Mouse (Mus musculus) brain, embryonic 14.5 days (tissue): ENCODE data around the gene March7. TPM values are rescaled to one million over a fixed set of nuclear protein-coding genes. Genes with fewer than 3 reads are reported as not detected.

Experiments
- DNase-seq: peaks from one replicate; pipeline ENCODE4 v3.0.0-alpha.2; 2011; ENCODE audit warnings: low read depth
- CTCF ChIP-seq: fragments of 200-500 bp; IDR thresholded peaks from 2 replicates; pipeline ENCODE4 v1.5.1; 2012; ENCODE audit warnings: inconsistent platforms, mild to moderate bottlenecking, moderate library complexity, borderline replicate concordance; ENCODE audit not compliant: insufficient read depth, insufficient read length; ENCODE audit errors: extremely low read depth
- POLR2A ChIP-seq: fragments of 200-500 bp; IDR thresholded peaks from 2 replicates; pipeline ENCODE4 v1.6.1; 2012; ENCODE audit warnings: mild to moderate bottlenecking, inconsistent platforms, borderline replicate concordance; ENCODE audit not compliant: poor library complexity, insufficient read depth, insufficient read length, severe bottlenecking; ENCODE audit errors: extremely low read depth
- polyA plus RNA-seq: library from polyadenylated mRNA; depleted of rRNA; stranded (reverse); fragments of >200 nt; gene quantifications from 2 replicates; pipeline ENCODE4 v1.2.3, GENCODE M21; 2012

The March7 gene
- polyA plus RNA-seq, 1 experiment, result 69.1 TPM

DNA sequence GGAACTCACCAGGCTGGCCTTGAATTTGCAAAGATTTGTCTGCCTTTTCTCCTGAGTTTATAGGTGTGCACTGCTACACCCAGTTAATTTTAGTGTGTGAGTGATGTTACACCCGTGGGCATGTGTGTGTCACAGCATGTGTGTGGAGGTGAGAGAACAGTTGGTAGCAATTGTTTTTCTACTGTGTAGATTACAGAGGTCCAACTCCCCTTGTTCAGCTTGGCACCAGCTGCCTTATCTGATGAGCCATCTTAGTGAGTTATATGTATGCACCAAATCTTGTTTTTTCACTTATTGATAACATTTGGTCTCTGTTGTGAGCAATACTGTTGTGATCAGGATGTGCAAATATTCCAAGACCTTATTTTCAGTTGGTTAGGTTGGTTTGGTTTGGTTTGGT is 13.8 kb downstream of the March7 start:
- TF ChIP-seq CTCF (no peak), POLR2A (no peak)
- no peak for DNase-seq

DNA sequence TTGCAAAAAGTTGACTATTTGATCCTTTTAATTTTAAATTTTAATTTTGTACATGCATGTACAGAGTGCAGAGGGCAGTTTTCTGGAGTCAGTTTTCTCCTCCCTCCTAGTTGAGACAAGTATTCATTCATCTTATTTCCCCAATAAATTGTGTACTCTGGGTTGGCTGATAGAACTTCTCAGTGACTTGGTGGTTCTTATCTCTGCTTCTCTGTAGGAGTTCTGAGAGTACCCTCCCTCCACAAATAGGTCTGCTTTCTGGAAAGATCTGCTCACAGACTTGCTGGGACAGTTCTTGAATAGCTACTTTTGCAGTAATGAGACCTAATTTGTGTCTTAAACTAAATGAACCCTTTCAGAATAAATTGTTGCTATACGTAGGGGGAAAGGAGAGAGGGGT is 18.8 kb downstream of the March7 start:
- DNase-seq, result no peak
- no peak for TF ChIP-seq POLR2A
- TF ChIP-seq CTCF, result no peak

- TF ChIP-seq CTCF, result no peak
- TF ChIP-seq POLR2A, result no peak
- no peak for DNase-seq
Observed at GRCm38 (mm10) chr2:60230361-60230760, 20.7 kb downstream of the March7 start.

DNA sequence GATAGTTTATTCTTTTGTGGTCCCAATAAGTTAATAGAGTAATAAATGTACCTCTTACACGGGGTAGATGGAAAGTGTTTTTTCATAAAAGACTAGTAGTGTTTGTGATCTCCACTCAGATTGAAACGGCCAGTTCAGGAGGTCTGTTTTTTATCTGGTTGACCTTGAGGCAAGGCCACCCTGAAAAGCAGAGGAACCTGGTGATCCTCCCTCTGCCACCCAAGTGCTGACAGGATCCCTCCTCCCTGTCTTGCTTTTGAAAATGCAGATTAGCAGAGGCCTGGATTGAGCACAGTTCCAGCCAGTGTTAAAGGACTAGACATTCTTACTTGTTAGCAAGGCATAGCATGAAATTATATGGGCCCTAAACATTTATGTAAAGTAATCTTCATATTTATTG is 23.5 kb downstream of the March7 start:
- TF ChIP-seq POLR2A (no peak), CTCF (no peak)
- DNase-seq, result no peak

DNA sequence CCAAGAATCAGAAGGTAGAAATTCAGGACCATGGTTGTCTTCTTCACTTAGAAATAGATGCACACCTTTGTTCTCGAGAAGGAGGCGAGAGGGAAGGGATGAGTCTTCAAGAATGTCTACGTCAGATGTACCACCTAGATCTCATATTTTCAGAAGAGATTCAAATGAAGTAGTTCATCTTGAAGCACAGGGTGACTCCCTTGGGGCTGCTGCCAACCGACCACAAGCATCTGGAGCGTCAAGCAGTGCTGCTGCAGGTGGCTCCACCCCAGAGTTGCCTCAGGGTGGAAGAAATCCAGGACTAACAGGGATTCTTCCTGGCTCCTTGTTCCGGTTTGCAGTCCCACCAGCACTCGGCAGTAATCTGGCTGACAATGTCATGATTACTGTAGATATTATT is 24.8 kb downstream of the March7 start:
- TF ChIP-seq CTCF, result no peak
- no peak for TF ChIP-seq POLR2A
- no peak for DNase-seq

DNA sequence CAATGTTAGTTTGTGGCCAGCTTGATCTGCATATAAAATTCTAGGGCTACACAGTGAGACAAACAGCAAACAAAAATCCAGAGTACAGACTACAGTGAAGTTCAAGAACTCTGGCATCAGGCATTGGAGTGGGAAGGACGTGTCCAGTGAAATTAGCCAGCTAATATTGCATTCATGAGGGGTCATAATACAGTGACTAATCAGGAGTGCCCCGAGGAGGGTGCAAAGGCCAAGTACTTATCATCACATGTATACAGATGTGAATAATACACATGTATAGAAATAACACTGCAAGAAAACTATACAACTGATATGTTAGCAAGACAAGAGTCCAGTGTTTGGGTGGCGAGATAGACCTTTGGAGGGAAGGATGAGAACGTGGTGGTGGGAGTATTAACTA is 43.1 kb downstream of the March7 start:
- no peak for TF ChIP-seq POLR2A
- no peak for TF ChIP-seq CTCF
- no peak for DNase-seq

DNA sequence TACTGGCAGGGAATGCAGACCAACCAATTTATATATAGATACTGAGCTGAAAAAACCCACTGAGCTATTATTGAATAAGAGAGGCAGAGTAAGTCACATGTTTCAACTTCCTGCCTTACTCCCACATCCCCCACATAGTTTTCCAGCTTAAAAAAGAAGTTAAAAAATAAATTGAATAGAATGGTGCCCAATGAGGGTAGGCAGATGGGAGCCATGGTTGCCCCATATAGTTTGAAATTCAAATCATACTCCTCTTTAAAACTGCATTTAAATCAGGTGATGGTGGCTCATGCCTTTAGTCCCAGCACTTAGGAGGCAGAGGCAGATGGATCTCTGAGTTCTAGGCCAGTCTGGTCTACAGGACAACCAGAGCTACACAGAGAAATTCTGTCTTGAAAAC is 43.8 kb downstream of the March7 start:
- no peak for DNase-seq
- no peak for TF ChIP-seq CTCF
- no peak for TF ChIP-seq POLR2A

DNA sequence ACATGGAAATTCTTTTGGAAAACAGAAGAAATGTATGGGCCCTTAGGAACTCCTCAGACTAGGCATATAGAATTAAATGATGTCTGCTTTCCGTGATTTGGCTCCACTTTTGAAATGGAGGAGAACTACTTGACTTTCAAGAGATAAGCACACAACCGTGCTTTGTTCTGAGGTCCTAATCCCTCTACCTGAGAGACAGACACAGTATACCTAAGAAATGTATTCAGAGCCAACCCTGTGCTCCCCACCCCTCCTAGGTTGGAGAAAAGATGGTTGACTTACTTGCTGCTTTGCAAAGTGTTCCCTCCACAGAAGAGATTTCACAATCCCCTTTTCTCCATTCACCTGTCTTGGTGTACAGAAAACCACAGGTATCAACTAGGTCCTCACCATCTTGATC is 47.1 kb downstream of the March7 start:
- DNase-seq, result no peak
- TF ChIP-seq POLR2A (no peak), CTCF (no peak)

- no peak for DNase-seq
- TF ChIP-seq CTCF, result no peak
- TF ChIP-seq POLR2A, result no peak
Observed at GRCm38 (mm10) chr2:60259186-60259585, 49.5 kb downstream of the March7 start.

DNA sequence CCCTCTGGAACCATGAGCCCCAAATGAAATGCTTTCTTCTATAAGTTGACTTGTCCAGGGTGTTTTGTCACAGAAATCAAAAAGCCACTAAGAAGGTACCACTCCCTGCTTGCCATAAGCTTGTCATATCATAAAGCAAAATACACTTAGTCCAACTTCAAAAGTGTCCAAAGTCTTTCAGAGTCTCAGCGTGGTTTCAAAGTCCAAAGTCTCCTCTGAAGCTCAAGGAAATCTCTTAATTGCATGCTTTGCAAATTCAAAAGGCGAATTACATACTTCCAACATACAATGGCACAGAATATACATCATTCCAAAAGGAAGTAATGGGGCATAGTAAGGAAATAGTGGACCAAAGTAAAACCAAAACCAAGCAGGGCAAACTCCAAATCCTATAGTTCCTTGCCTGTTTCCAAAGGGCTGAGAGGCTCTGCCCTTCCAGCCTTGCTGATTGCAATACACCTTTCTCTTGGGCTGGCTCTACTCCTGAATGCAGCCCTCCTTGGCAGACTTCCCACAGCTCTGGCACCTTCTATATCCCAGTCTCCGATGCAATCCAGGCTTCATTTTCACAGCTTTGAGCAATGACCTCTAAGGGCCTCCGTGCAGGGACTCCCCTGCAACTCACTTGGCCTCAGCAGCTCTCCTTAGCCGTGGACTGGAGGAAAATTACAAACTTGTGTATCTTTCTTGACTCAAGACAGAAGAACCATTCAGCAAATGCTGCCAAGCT is 51.1 kb downstream of the March7 start:
- TF ChIP-seq CTCF (no peak), POLR2A (no peak)
- no peak for DNase-seq

DNA sequence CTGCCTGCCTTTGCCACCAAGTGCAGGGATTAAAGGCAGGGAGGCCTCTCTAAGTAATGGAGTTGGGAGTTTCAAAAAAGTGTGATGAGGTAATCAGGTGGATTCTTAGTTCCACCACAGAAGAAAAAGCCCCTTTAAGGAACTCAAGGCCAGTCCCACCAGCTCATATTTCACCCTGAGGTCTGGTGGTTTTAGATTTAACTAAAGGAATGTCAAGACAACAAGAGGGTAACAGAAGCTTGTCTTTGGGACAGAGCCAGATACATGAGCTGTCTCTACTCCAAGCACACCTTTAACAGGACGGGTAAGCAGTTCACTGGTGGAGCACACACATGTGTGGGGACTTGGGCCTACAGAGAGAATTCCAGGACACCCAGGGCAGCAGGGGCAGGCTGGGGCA is 57.9 kb downstream of the March7 start:
- no peak for DNase-seq
- TF ChIP-seq POLR2A (no peak), CTCF (no peak)

- no peak for DNase-seq
- TF ChIP-seq POLR2A, result no peak
- no peak for TF ChIP-seq CTCF
Observed at GRCm38 (mm10) chr2:60269856-60270479, 60.3 kb downstream of the March7 start.

DNA sequence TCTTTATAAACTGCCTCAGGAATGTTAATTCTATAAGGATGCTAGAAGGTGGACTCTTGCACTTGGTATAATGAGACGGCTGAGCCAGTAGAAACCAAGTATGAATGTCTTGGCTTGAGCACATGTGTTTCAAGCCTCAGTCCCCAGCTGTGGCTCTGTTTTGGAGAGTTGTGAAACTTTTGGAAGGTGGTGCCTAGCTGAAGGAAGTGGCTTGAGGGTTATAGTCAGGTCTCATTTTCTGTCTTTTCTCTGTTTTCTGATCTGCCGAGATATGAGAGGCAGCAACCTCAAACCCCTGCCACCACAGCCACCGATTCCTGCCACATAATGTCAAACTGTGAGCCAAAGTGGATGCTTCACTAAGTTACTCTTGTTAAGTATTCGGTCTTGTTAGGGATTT is 68.9 kb downstream of the March7 start:
- no peak for DNase-seq
- TF ChIP-seq CTCF (no peak), POLR2A (no peak)
